Mouse (Mus musculus): ENCODE results near the gene Olfr340.
"Not testable (repeated sequence)": the region's sequence is repeated elsewhere in the genome, so short reads cannot be mapped to it uniquely, and the experiment has no call there.

Olfr340 gene

GRCm38 (mm10) chr2:36452287-36452686, at the start of gene Olfr340:
Gene Olfr340 (plus strand): TSS chr2:36452587.
- DNase-seq, result no peak

DNA sequence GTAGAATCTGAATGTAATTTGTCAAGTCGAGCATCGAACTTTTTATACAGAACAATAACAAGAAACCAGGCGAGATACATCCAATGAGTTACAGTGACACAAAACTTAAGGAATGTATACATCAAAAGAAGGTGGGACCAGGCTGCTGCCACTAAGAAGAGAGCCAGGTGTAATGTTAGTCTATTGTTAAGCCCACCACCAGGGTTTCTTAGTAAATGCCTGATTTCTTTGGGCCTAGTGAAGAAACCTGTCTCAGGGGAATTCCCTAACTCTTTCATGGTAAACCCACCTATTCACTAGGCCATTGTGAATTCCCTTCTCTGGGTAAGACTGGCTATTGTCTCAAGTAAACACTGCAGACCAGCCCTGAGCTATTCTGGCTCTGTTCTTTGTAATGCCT, 37.2 kb upstream of the Olfr340 start:
- DNase-seq, result not testable (repeated sequence)

DNA sequence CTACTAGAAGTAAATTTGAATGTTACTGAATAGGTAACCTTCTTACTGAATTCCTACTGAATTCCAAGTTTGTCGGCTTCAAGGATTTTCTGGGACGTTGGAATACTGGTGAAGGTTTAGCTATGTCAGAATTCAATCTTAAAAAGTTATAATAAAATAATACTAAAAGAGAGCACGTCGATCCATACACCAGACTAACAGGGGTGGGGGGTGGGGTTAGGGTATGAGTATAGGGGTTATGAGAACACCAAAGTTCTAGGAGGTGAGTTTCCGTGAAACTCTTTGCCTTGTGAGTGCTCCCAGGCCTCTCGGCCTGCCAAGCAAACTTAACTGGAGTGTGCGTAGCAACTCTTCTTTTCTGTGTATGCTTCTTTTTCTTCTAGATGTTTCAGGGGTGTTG, 36.8 kb upstream of the Olfr340 start:
- not testable (repeated sequence) for DNase-seq

DNA sequence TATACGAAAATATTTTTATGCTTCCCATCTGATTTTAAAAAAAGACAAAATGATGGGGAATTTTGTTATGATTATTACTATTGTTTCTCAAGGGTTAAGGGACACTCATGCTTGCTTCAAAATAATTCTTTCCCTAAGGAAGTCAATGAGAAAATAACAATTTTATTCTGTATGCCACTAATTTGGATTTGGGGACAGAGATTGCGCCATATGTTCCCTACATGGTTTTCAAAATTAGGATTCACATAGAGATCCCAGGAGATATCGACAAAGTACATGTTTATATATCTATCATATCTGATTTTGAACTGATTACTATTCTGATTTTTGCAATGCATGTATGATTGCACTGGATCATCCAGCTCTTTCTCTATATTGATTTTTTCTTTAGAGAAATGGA, 33.7 kb upstream of the Olfr340 start, which contains the start of gene Olfr339:
Gene Olfr339, plus strand, starts transcription at position 301 of the 400 bp plus-strand sequence.
- DNase-seq, result no peak

DNA sequence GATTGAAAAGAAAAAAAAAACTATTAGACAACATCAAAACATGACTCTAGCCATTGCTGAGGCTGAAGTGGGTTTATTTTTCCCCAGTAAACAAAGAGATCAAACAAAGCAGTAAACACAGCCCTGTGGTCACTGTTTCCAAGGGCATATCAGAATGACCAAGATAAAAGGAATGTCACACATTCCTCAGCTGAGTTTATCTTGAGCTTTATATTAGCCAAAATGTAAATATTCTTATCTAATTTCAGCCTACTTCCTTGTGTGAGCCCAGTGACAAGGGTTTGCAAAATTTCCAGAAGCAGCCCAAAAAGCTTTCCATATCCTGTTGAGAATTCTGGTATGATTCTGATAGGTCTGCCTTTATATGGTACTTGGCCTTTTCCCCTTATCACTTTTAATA, 21.2 kb downstream of the Olfr340 start:
- no peak for DNase-seq

GRCm38 (mm10) chr2:36482368-36482767, 30.0 kb downstream of the Olfr340 start, which contains the start of gene Olfr341:
Gene Olfr341 (minus strand): TSS chr2:36482468.
- no peak for DNase-seq
